Mouse (Mus musculus) forebrain, embryonic 14.5 days (tissue): Measurements from ENCODE around the gene Arl6ip6. TPM values are rescaled to one million over a fixed set of nuclear protein-coding genes. Genes with fewer than 3 reads are reported as not detected.

Experiments
- ATAC-seq: fragments of 200-750 bp; cut with Nextera tagmentation; 2 replicates; pipeline ENCODE4 v1.8.0; 2017; ENCODE audit warnings: mild to moderate bottlenecking, moderate library complexity
- DNase-seq: peaks from one replicate; pipeline ENCODE4 v3.0.0-alpha.2; 2015; ENCODE audit warnings: low spot score
- H3K27ac ChIP-seq: fragments of 300-500 bp; sonication (generic); 2 replicates; pipeline ENCODE4 v1.5.1; 2014; ENCODE audit warnings: low read depth, mild to moderate bottlenecking, control low read depth, low read length, moderate library complexity
- H3K27me3 ChIP-seq: fragments of 300-500 bp; sonication (generic); replicated peaks from 2 replicates; pipeline ENCODE4 v1.6.1; 2014; ENCODE audit warnings: low read length, control low read depth, mixed read lengths; ENCODE audit not compliant: control insufficient read depth, insufficient read depth
- H3K36me3 ChIP-seq: fragments of 300-500 bp; sonication (generic); 2 replicates; pipeline ENCODE4 v1.6.1; 2014; ENCODE audit warnings: low read length, control low read depth; ENCODE audit not compliant: control insufficient read depth, insufficient read depth
- H3K4me1 ChIP-seq: fragments of 300-500 bp; sonication (generic); 2 replicates; pipeline ENCODE4 v1.6.1; 2014; ENCODE audit warnings: antibody characterized with exemption, low read length, control low read depth; ENCODE audit not compliant: control insufficient read depth, insufficient read depth
- H3K4me2 ChIP-seq: fragments of 300-500 bp; sonication (generic); 2 replicates; pipeline ENCODE4 v1.6.1; 2014; ENCODE audit warnings: mild to moderate bottlenecking, control low read depth, low read length
- H3K4me3 ChIP-seq: fragments of 300-500 bp; sonication (generic); 2 replicates; pipeline ENCODE4 v1.5.1; 2014; ENCODE audit warnings: low read depth, low read length, control low read depth
- H3K9ac ChIP-seq: fragments of 300-500 bp; sonication (generic); 2 replicates; pipeline ENCODE4 v1.6.1; 2014; ENCODE audit warnings: mild to moderate bottlenecking, low read length, control low read depth, moderate library complexity
- H3K9me3 ChIP-seq: fragments of 300-500 bp; sonication (generic); replicated peaks from 2 replicates; pipeline ENCODE4 v1.6.1; 2016; ENCODE audit warnings: low read length, control low read depth, mixed read lengths; ENCODE audit not compliant: control insufficient read depth
- WGBS: fragments of 180-500 bp; shearing (Covaris S2); extraction: QIAGEN DNeasy Blood & Tissue Kit; methylation state at CpG from one replicate; pipeline ENCODE4 v1.1.7; 2014; 5-methylcytosine and 5-hydroxymethylcytosine counted together
- polyA plus RNA-seq: library from polyadenylated mRNA; unstranded; fragments of >200 nt; fragmentation: Nextera tagmentation; extraction: Ambion mirVana; gene quantifications from 2 replicates; pipeline ENCODE4 v1.2.1, GENCODE M21; 2014

Gene Arl6ip6
- polyA plus RNA-seq, 1 experiment from 2014 or later: 59.3 TPM

- no peak overlapping the region for H3K4me2 ChIP-seq
- no peak overlapping the region for H3K4me3 ChIP-seq
- H3K27ac ChIP-seq: no peak overlapping the region
- H3K9me3 ChIP-seq: no peaks in the 10 kb centered on the region
- H3K4me1 ChIP-seq: peaks cover 5% of the 10 kb centered on the region
- 96% methylated on average over 10 of the region's 10 CpGs for WGBS
- no peak for DNase-seq
- no peaks in the 10 kb centered on the region for H3K27me3 ChIP-seq
- no peak overlapping the region for H3K9ac ChIP-seq
- H3K36me3 ChIP-seq: peaks cover 27% of the 10 kb centered on the region
- no peak for ATAC-seq
Measured at GRCm38 (mm10) chr2:53196431-53196830, 4.9 kb downstream of the Arl6ip6 start.

DNA sequence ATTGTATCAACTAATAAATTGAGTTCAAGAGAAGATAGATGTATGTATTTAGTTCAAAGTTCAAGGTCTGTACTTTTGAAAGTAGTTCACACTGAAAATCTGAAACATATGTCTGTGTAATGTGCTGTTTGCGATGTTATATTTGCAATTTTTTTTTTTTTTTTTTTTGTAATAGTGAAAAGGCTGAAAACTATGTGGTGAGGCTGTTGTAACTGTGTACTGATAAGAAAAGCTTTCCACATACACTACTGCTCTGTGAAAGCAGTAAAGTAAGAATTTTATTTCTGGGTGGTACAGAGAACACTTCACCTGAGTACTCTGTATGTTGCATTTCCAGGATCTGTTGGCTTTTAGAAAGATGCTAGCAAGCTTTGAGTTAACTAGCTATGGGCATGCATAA is 7.7 kb downstream of the Arl6ip6 start:
- Histone ChIP-seq H3K27ac (no peak overlapping the region), H3K9ac (no peak overlapping the region), H3K36me3 (peaks cover 30% of the 10 kb centered on the region), H3K4me1 (no peaks in the 10 kb centered on the region), H3K4me2 (no peak overlapping the region), H3K9me3 (no peaks in the 10 kb centered on the region), H3K4me3 (no peak overlapping the region), H3K27me3 (no peaks in the 10 kb centered on the region)
- 95% methylated on average over 1 of the region's 1 CpGs for whole genome bisulfite sequencing
- ATAC-seq (no peak), DNase-seq (no peak)

GRCm38 (mm10) chr2:53200164-53200885 is 8.8 kb downstream of the Arl6ip6 start:
- ATAC-seq (no peak), DNase-seq (no peak)
- peaks cover 26% of the 10 kb centered on the region for H3K36me3 ChIP-seq
- no peaks in the 10 kb centered on the region for H3K9me3 ChIP-seq
- no peaks in the 10 kb centered on the region for H3K4me1 ChIP-seq
- H3K4me3 ChIP-seq: no peak overlapping the region
- H3K27me3 ChIP-seq: no peaks in the 10 kb centered on the region
- H3K27ac ChIP-seq: no peak overlapping the region
- WGBS: 93% methylated on average over 4 of the region's 4 CpGs
- no peak overlapping the region for H3K4me2 ChIP-seq
- H3K9ac ChIP-seq: no peak overlapping the region

DNA sequence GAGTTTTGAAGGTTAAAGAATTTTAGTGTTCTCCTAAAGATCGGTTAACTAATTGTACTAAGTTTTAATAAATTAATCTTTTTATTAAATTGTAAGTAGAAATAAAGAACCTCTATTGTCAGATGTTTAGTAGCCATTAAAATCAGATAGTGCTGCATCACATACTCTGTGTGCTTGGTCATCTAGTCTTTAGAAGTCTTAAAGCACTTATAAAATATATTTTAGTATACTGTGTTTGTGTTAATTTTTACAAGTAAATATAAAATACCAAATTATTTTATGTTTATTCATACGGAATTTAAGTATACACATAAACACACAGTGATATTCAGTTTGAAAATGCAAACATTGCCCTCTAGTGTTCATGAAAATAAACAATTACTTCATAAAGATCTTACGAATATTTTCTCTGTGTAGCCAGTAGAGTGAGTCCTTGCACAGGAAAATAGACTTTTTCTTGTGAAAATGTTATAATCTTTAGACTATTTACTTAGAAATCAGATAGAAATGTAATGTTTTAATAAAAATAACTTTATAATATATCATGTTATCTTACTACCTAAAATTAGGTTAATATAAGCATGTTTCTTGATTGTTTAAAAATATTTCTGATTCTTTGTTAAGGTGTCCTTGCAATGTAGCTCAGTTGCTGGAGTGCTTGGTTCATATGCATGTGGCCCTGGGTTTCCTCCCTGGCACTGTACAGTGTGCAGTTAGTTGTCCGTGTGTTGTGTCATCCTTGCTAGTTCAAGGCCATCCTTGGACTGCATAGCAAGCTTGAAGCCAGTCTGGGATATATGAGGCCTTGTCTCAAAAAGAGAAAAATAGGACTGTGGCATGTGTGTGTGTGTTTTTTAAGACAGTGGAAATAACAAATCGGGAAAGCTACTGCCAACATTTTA is 13.1 kb downstream of the Arl6ip6 start:
- H3K4me3 ChIP-seq: no peak overlapping the region
- H3K27me3 ChIP-seq: no peaks in the 10 kb centered on the region
- ATAC-seq (peak; percentile 82; the same call in 1 of the 2 replicates), DNase-seq (peak; percentile 84)
- no peak overlapping the region for H3K9ac ChIP-seq
- peaks cover 17% of the 10 kb centered on the region for H3K36me3 ChIP-seq
- 65% methylated on average over 5 of the region's 5 CpGs for WGBS
- no peaks in the 10 kb centered on the region for H3K4me1 ChIP-seq
- H3K9me3 ChIP-seq: no peaks in the 10 kb centered on the region
- no peak overlapping the region for H3K4me2 ChIP-seq
- H3K27ac ChIP-seq: no peak overlapping the region

DNA sequence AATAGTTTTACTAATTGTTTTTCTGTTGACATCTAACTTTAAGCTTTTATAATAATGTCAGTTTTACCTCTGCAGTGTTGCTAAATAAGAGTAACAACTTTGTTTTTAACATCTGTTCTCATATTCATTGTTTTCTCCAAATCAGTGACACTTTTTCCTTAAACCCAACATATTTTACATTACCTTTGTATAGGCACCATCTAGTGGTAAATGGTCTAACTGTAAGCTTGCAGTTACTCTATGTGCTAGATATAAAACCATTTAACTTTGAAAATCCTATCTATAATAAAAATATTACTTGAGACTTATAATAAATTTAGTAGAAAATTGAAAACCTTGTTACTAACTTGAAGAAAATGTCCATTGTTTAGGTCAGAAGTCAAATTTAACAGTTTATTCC is 15.2 kb downstream of the Arl6ip6 start:
- no peaks in the 10 kb centered on the region for H3K4me1 ChIP-seq
- H3K27ac ChIP-seq: no peak overlapping the region
- no peak overlapping the region for H3K4me3 ChIP-seq
- no peaks in the 10 kb centered on the region for H3K9me3 ChIP-seq
- ATAC-seq: no peak
- no peak overlapping the region for H3K9ac ChIP-seq
- DNase-seq: peak; percentile 27
- no peaks in the 10 kb centered on the region for H3K27me3 ChIP-seq
- H3K36me3 ChIP-seq: peaks cover 5% of the 10 kb centered on the region; the same call in 1 of the 2 replicates
- no peak overlapping the region for H3K4me2 ChIP-seq

DNA sequence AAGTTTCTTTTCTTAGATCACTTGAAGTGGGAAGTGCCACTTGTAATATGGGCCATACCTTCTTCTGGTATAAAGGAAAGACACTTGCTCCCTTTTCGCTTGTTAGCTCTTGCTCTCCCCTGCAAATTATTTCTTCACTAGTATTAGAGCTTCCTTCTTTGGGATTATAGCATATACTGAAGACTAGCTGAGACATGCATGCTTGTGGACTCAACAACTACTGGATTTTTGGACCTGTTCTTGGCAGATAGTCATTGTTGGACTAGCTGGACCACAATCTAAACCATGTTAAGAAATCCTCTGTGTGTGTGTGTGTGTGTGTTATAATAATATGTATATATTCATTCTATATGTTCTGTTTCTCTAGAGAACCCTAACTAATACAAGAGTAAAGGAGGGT is 22.0 kb downstream of the Arl6ip6 start:
- ATAC-seq: no peak
- WGBS: 97% methylated on average over 1 of the region's 1 CpGs
- no peak for DNase-seq
- no peaks in the 10 kb centered on the region for H3K4me1 ChIP-seq
- H3K4me2 ChIP-seq: no peak overlapping the region
- no peak overlapping the region for H3K9ac ChIP-seq
- H3K9me3 ChIP-seq: no peaks in the 10 kb centered on the region
- H3K36me3 ChIP-seq: peaks cover 16% of the 10 kb centered on the region
- H3K27ac ChIP-seq: no peak overlapping the region
- H3K4me3 ChIP-seq: no peak overlapping the region
- no peaks in the 10 kb centered on the region for H3K27me3 ChIP-seq

DNA sequence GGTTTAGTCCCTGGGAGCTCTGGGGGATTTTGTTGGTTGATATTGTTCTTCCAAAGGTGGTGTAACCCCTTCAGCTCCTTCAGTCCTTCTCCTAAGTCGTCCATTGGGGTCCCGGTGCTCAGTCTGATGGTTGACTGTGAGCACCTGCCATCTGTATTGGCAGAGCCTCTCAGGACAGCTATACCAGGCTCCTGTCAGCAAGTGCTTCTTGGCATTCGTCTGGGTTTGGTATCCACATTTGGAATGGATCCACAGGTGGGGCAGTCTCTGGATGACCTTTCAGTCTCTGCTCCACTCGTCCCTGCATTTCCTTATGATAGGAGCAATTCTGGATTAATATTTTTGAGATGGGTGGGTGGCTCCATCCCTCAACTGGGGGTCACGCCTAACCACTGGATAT is 30.7 kb downstream of the Arl6ip6 start:
- ATAC-seq (no peak), DNase-seq (no peak)
- H3K27me3 ChIP-seq: no peaks in the 10 kb centered on the region
- no peak overlapping the region for H3K9ac ChIP-seq
- no peak overlapping the region for H3K4me3 ChIP-seq
- H3K9me3 ChIP-seq: peaks cover 8% of the 10 kb centered on the region; the same call in 1 of the 2 replicates
- H3K36me3 ChIP-seq: peaks cover 10% of the 10 kb centered on the region
- no peaks in the 10 kb centered on the region for H3K4me1 ChIP-seq
- H3K4me2 ChIP-seq: no peak overlapping the region
- WGBS: 95% methylated on average over 5 of the region's 5 CpGs
- H3K27ac ChIP-seq: no peak overlapping the region

DNA sequence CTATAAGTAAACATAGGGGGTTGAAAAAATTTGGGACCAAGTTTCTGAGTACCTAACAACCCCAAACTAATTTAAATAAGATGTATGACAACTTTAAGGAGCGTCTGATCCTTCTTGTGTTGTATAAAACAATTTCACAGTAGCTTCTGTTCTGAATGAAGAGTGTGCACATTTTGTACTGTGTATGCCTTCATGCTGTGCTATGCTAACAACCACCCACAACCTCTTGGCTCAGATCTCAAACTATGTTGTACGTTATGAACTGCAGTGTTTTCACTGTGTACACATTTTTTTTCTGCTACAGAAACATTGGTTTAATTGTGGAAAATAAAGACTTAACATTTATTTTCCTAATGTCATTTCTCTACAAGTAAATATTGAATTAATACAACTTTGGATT is 65.5 kb downstream of the Arl6ip6 start:
- 65% methylated on average over 2 of the region's 2 CpGs for WGBS
- H3K4me1 ChIP-seq: no peaks in the 10 kb centered on the region
- no peaks in the 10 kb centered on the region for H3K27me3 ChIP-seq
- H3K9ac ChIP-seq: no peak overlapping the region
- H3K9me3 ChIP-seq: no peaks in the 10 kb centered on the region
- ATAC-seq (no peak), DNase-seq (no peak)
- H3K27ac ChIP-seq: no peak overlapping the region
- no peaks in the 10 kb centered on the region for H3K36me3 ChIP-seq
- H3K4me3 ChIP-seq: no peak overlapping the region
- H3K4me2 ChIP-seq: no peak overlapping the region
